Mouse (Mus musculus) midbrain, embryonic 13.5 days (tissue): ENCODE results near the gene Cbs. TPM values are rescaled to one million over a fixed set of nuclear protein-coding genes. Genes with fewer than 3 reads are reported as not detected.

Source experiments
- ATAC-seq: fragments of 200-750 bp; cut with Nextera tagmentation; 2 replicates; pipeline ENCODE4 v1.8.0; 2017; ENCODE audit warnings: mild to moderate bottlenecking, moderate TSS enrichment, moderate library complexity
- H3K27ac ChIP-seq: fragments of 300-500 bp; sonication (generic); 2 replicates; pipeline ENCODE4 v1.5.1; 2015; ENCODE audit warnings: inconsistent platforms, mild to moderate bottlenecking, moderate library complexity
- H3K27me3 ChIP-seq: fragments of 300-500 bp; sonication (generic); 2 replicates; pipeline ENCODE4 v1.6.1; 2015; ENCODE audit warnings: mild to moderate bottlenecking, inconsistent platforms
- H3K36me3 ChIP-seq: fragments of 300-500 bp; sonication (generic); 2 replicates; pipeline ENCODE4 v1.6.1; 2015; ENCODE audit warnings: mild to moderate bottlenecking, inconsistent platforms
- H3K4me1 ChIP-seq: fragments of 300-500 bp; sonication (generic); replicated peaks from 2 replicates; pipeline ENCODE4 v1.6.1; 2015; ENCODE audit warnings: inconsistent platforms
- H3K4me2 ChIP-seq: fragments of 300-500 bp; sonication (generic); replicated peaks from 2 replicates; pipeline ENCODE4 v1.6.1; 2015; ENCODE audit warnings: moderate library complexity, mild to moderate bottlenecking, inconsistent platforms
- H3K4me3 ChIP-seq: fragments of 300-500 bp; sonication (generic); replicated peaks from 2 replicates; pipeline ENCODE4 v1.5.1; 2015; ENCODE audit warnings: mild to moderate bottlenecking, inconsistent platforms
- H3K9ac ChIP-seq: fragments of 300-500 bp; sonication (generic); replicated peaks from 2 replicates; pipeline ENCODE4 v1.6.1; 2015; ENCODE audit warnings: mild to moderate bottlenecking, inconsistent platforms
- H3K9me3 ChIP-seq: fragments of 300-500 bp; sonication (generic); 2 replicates; pipeline ENCODE4 v1.6.1; 2016; ENCODE audit warnings: mild to moderate bottlenecking, inconsistent platforms
- WGBS: fragments of 180-500 bp; shearing (Covaris S2); methylation state at CpG from one replicate; pipeline ENCODE4 v1.1.7; 2015; 5-methylcytosine and 5-hydroxymethylcytosine counted together
- microRNA-seq: library from miRNA; unstranded; fragments of <30 nt; microRNA quantifications from one replicate; pipeline ENCODE4, GENCODE M21; 2016
- polyA plus RNA-seq: library from polyadenylated mRNA; unstranded; fragments of >200 nt; fragmentation: Nextera tagmentation; extraction: Ambion mirVana; gene quantifications from 2 replicates; pipeline ENCODE4 v1.2.1, GENCODE M21; 2015

The Cbs gene
- polyA plus RNA-seq, 1 experiment from 2014 or later = 3.3 TPM

DNA sequence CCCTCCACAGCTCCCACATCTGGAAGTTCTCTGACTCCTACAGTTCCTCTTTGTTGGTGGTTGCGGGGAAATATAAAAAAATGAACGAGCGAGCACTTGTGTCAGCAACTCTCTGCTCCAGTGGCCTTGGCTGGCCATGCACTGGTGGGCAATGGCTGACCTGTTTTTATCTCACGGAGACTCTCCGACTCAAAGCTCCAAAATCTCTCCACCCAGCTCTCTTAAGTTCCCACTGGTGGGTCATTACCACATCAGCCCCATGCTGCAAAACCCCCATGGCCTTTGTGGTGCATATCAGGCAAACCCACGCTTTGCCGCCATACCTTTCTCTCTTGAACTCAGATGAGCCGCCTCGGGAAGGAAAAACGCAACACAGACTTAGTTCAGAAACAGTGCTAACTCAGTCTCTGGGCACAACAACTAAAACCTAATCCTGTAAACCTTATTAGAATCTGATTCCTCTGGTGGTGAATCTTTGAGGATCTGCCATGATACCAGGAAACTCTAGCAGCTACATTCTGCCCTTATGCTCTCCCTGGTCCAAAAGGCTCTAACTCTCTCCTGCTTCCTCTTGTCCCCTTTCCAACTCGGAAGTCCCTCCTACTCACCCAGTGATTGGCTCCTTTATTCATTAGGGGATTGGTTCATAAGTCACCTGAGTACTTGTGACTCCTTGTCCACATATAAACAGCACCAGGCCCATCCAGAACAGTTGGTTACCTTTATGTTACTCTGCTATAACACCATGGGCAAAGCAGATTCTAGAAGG, 77.8 kb downstream of the Cbs start:
- H3K4me2 ChIP-seq = no peak overlapping the region
- WGBS = 93% methylated on average over 11 of the region's 11 CpGs
- no peak for ATAC-seq
- no peaks in the 10 kb centered on the region for H3K9me3 ChIP-seq
- no peak overlapping the region for H3K4me3 ChIP-seq
- H3K36me3 ChIP-seq = no peaks in the 10 kb centered on the region
- no peak overlapping the region for H3K9ac ChIP-seq
- no peaks in the 10 kb centered on the region for H3K27me3 ChIP-seq
- peaks cover 23% of the 10 kb centered on the region for H3K4me1 ChIP-seq
- H3K27ac ChIP-seq = no peak overlapping the region

Small RNA genes lying within 50 kb of the gene (microRNA-seq; reads per million reads assigned to microRNA genes)
- gene Gm24970 = not detected

Other genes with a start within 250 kb of the Cbs start
- gene Wdr4, start 117.3 kb downstream of the Cbs start, polyA plus RNA-seq = 39.6 and 43.1 TPM in 2 replicates
- 364 and 385 TPM in 2 replicates for gene Ndufv3, start 117.1 kb downstream of the Cbs start, polyA plus RNA-seq
- 23.8 and 24.6 TPM in 2 replicates for gene Pknox1, start 72.5 kb downstream of the Cbs start, polyA plus RNA-seq
- 269 and 274 TPM in 2 replicates for gene U2af1, start 21.7 kb upstream of the Cbs start, polyA plus RNA-seq
- not detected in 2 replicates for gene Cryaa, start 40.6 kb upstream of the Cbs start, polyA plus RNA-seq
- gene Sik1, start 218.6 kb upstream of the Cbs start, polyA plus RNA-seq = 16.9 and 17.6 TPM in 2 replicates